Mouse (Mus musculus) limb, embryonic 11.5 days (tissue): Measurements from ENCODE around the gene Cenpt. TPM values are rescaled to one million over a fixed set of nuclear protein-coding genes. Genes with fewer than 3 reads are reported as not detected.

ENCODE experiments used
- ATAC-seq: fragments of 200-750 bp; cut with Nextera tagmentation; 2 replicates; pipeline ENCODE4 v1.8.0; 2017; ENCODE audit warnings: low read depth; ENCODE audit not compliant: insufficient number of reproducible peaks, low FRiP score, low TSS enrichment
- DNase-seq: peaks from one replicate; pipeline ENCODE4 v3.0.0-alpha.2; 2015; ENCODE audit warnings: low spot score
- H3K27ac ChIP-seq: fragments of 300-500 bp; sonication (generic); replicated peaks from 2 replicates; pipeline ENCODE4 v1.5.1; 2014; ENCODE audit warnings: low read depth, mild to moderate bottlenecking, low read length
- H3K27me3 ChIP-seq: fragments of 300-500 bp; sonication (generic); 2 replicates; pipeline ENCODE4 v1.6.1; 2014; ENCODE audit warnings: mild to moderate bottlenecking, low read length, mixed read lengths; ENCODE audit not compliant: control insufficient read depth, insufficient read depth
- H3K36me3 ChIP-seq: fragments of 300-500 bp; sonication (generic); 2 replicates; pipeline ENCODE4 v1.6.1; 2014; ENCODE audit warnings: mild to moderate bottlenecking, low read length, moderate library complexity, mixed read lengths; ENCODE audit not compliant: control insufficient read depth, insufficient read depth
- H3K4me1 ChIP-seq: fragments of 300-500 bp; sonication (generic); 2 replicates; pipeline ENCODE4 v1.6.1; 2014; ENCODE audit warnings: low read length, mixed read lengths; ENCODE audit not compliant: control insufficient read depth, insufficient read depth
- H3K4me2 ChIP-seq: fragments of 300-500 bp; sonication (generic); 2 replicates; pipeline ENCODE4 v1.6.1; 2014; ENCODE audit warnings: low read depth, mild to moderate bottlenecking, moderate library complexity; ENCODE audit not compliant: severe bottlenecking
- H3K4me3 ChIP-seq: fragments of 300-500 bp; sonication (generic); 2 replicates; pipeline ENCODE4 v1.5.1; 2014; ENCODE audit warnings: low read depth, low read length
- H3K9ac ChIP-seq: fragments of 300-500 bp; sonication (generic); 2 replicates; pipeline ENCODE4 v1.6.1; 2014; ENCODE audit warnings: mild to moderate bottlenecking, low read length
- H3K9me3 ChIP-seq: fragments of 300-500 bp; sonication (generic); 2 replicates; pipeline ENCODE4 v1.6.1; 2016; ENCODE audit warnings: low read length; ENCODE audit not compliant: control insufficient read depth
- WGBS: fragments of 180-500 bp; shearing (Covaris S2); extraction: QIAGEN DNeasy Blood & Tissue Kit; methylation state at CpG from one replicate; pipeline ENCODE4 v1.1.7; 2014; 5-methylcytosine and 5-hydroxymethylcytosine counted together
- polyA plus RNA-seq: library from polyadenylated mRNA; unstranded; fragments of >200 nt; fragmentation: Nextera tagmentation; extraction: Ambion mirVana; gene quantifications from 2 replicates; pipeline ENCODE4 v1.2.1, GENCODE M21; 2014

Gene Cenpt
- polyA plus RNA-seq, 1 experiment from 2014 or later, result 48.8 TPM

- WGBS, result 93% methylated on average over 5 of the region's 5 CpGs
- ATAC-seq (no peak), DNase-seq (no peak)
- H3K4me1 ChIP-seq, result no peaks in the 10 kb centered on the region
- no peaks in the 10 kb centered on the region for H3K9me3 ChIP-seq
- H3K36me3 ChIP-seq, result peaks cover 4% of the 10 kb centered on the region; the same call in 1 of the 2 replicates
- no peak overlapping the region for H3K9ac ChIP-seq
- no peak overlapping the region for H3K4me2 ChIP-seq
- no peak overlapping the region for H3K27ac ChIP-seq
- no peaks in the 10 kb centered on the region for H3K27me3 ChIP-seq
- no peak overlapping the region for H3K4me3 ChIP-seq
These were observed 54.7 kb downstream of the Cenpt start for GRCm38 (mm10) chr8:105798408-105798807.

- Histone ChIP-seq H3K4me1 (no peaks in the 10 kb centered on the region), H3K4me3 (no peak overlapping the region), H3K9me3 (no peaks in the 10 kb centered on the region), H3K9ac (no peak overlapping the region), H3K27me3 (no peaks in the 10 kb centered on the region), H3K27ac (no peak overlapping the region), H3K36me3 (peaks cover 4% of the 10 kb centered on the region; the same call in 1 of the 2 replicates), H3K4me2 (no peak overlapping the region)
- no peak for ATAC-seq
- DNase-seq, result no peak
- 97% methylated on average over 1 of the region's 1 CpGs for WGBS
These were observed 57.3 kb downstream of the Cenpt start for GRCm38 (mm10) chr8:105795785-105796184.

Other genes starting within 250 kb of the Cenpt start
- 13.1 and 14.1 TPM in 2 replicates for gene Ripor1, start 248.0 kb downstream of the Cenpt start, polyA plus RNA-seq
- 128 and 131 TPM in 2 replicates for gene Ctcf, start 216.7 kb downstream of the Cenpt start, polyA plus RNA-seq
- 0.73 and 1.6 TPM in 2 replicates for gene Agrp, start 215.9 kb downstream of the Cenpt start, polyA plus RNA-seq
- 0.45 and 0.73 TPM in 2 replicates for gene Carmil2, start 167.0 kb downstream of the Cenpt start, polyA plus RNA-seq
- gene Acd, start 152.2 kb downstream of the Cenpt start, polyA plus RNA-seq, result 68.9 and 71.5 TPM in 2 replicates
- gene Pard6a, start 152.1 kb downstream of the Cenpt start, polyA plus RNA-seq, result 14.6 TPM in 2 replicates
- gene 4933405L10Rik, start 145.6 kb downstream of the Cenpt start, polyA plus RNA-seq, result 0.12 TPM in 1 of 2 replicates, not detected in the other
- 42.3 and 44.3 TPM in 2 replicates for gene Enkd1, start 145.1 kb downstream of the Cenpt start, polyA plus RNA-seq
- gene Gfod2, start 94.6 kb downstream of the Cenpt start, polyA plus RNA-seq, result 22.8 and 25.8 TPM in 2 replicates
- 17.0 and 17.3 TPM in 2 replicates for gene Ranbp10, start 25.9 kb downstream of the Cenpt start, polyA plus RNA-seq
- gene Tsnaxip1, start 25.5 kb downstream of the Cenpt start, polyA plus RNA-seq, result 0.14 and 0.15 TPM in 2 replicates
- gene Thap11, start 1.9 kb upstream of the Cenpt start, polyA plus RNA-seq, result 73.4 and 77.6 TPM in 2 replicates
- 327 and 371 TPM in 2 replicates for gene Nutf2, start 7.3 kb upstream of the Cenpt start, polyA plus RNA-seq
- gene Edc4, start 27.6 kb upstream of the Cenpt start, polyA plus RNA-seq, result 44.2 and 51.3 TPM in 2 replicates
- gene Nrn1l, start 40.3 kb upstream of the Cenpt start, polyA plus RNA-seq, result 0.43 and 0.78 TPM in 2 replicates
- 27.8 and 28.9 TPM in 2 replicates for gene Pskh1, start 47.2 kb upstream of the Cenpt start, polyA plus RNA-seq
- 1.1 and 1.5 TPM in 2 replicates for gene Ctrl, start 80.6 kb upstream of the Cenpt start, polyA plus RNA-seq
- gene Psmb10, start 85.2 kb upstream of the Cenpt start, polyA plus RNA-seq, result 24.6 and 28.4 TPM in 2 replicates
- gene Lcat, start 90.1 kb upstream of the Cenpt start, polyA plus RNA-seq, result 1.2 and 1.3 TPM in 2 replicates
- gene Slc12a4, start 112.8 kb upstream of the Cenpt start, polyA plus RNA-seq, result 23.5 and 27.2 TPM in 2 replicates
- not detected in 2 replicates for gene Dpep3, start 126.2 kb upstream of the Cenpt start, polyA plus RNA-seq
- 18.8 and 21.8 TPM in 2 replicates for gene Dus2, start 138.1 kb upstream of the Cenpt start, polyA plus RNA-seq
- gene Dpep2nb, start 152.7 kb upstream of the Cenpt start, polyA plus RNA-seq, result not detected in 2 replicates
- 23.1 and 24.9 TPM in 2 replicates for gene Ddx28, start 158.6 kb upstream of the Cenpt start, polyA plus RNA-seq
- gene Nfatc3, start 205.6 kb upstream of the Cenpt start, polyA plus RNA-seq, result 6.4 and 6.6 TPM in 2 replicates